Mouse (Mus musculus): ENCODE measurements at regions not wholly inside any gene's neighbourhood (a gene's known extent, or its start where the extent isn't known, plus 50 kb on each side); places are given as distances from the start of the nearest gene placed in this dataset.
"Not testable (repeated sequence)": the region's sequence is repeated elsewhere in the genome, so short reads cannot be mapped to it uniquely, and the experiment has no call there.

DNA sequence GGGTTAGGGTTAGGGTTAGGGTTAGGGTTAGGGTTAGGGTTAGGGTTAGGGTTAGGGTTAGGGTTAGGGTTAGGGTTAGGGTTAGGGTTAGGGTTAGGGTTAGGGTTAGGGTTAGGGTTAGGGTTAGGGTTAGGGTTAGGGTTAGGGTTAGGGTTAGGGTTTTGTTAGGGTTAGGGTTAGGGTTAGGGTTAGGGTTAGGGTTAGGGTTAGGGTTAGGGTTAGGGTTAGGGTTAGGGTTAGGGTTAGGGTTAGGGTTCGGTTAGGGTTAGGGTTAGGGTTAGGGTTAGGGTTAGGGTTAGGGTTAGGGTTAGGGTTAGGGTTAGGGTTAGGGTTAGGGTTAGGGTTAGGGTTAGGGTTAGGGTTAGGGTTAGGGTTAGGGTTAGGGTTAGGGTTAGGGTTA, 124.7 kb upstream of the Fgf14 start:
- CTCF ChIA-PET, POLR2A ChIA-PET: not testable (repeated sequence)

DNA sequence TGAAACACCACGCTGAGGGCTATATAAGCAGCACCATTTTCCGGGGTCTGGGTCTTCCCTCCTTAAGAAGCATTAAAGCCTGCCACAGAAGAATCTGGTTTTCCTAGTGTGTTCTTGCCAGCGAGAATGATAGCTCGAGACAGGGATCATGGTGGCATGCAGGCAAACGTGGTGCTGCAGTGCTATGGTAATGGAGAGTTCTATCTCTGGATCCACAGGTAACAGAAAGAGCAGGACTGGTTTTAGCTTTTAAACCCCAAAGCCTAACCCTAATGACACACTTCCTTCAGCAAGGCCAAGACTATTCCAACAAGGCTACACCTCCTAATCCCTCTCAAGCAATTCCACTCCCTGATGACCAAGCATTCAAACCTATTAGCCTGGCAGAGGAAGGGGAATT, 123.5 kb upstream of the Fgf14 start:
- ChIA-PET POLR2A (no interaction called here), CTCF (no interaction called here)

DNA sequence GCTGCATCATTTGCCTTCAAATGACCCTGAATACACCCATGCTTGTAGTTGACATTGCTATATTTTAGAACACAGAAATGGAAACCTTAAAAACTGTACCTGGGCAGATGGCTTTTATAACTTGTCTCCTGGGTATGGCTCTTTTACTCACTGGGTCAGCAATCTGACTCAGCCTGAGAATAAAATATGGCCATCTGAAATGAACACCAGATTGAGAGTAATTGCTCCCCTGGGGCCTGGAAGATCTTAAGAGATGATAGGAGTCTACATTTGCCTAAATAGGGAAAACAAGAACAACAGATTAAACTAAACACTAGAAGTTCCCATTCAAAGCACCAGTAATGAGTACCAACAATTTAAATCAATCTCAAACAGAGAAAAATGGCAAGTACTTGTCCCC, 98.5 kb upstream of the Fgf14 start:
- POLR2A ChIA-PET: no interaction called here
- CTCF ChIA-PET: no interaction called here

DNA sequence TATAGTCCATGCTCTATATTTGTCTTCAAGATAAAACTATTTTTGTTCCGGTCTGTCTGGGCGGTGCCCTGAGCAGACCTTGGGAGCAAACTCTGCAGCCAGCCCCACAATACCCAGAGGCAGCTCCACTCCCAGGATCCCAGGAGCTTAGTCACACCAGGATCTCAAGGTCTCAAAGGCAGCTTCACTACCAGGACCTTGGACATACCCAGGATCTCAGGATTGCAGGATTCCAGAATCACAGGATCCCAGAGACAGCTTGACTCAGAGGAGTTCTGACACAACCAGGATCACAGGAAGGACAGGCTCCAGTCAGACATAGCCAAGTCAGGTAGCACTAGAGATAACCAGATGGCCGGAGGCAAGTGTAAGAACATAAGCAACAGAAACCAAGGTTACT, 91.1 kb upstream of the Fgf14 start:
- ChIA-PET CTCF (no interaction called here), POLR2A (no interaction called here)

DNA sequence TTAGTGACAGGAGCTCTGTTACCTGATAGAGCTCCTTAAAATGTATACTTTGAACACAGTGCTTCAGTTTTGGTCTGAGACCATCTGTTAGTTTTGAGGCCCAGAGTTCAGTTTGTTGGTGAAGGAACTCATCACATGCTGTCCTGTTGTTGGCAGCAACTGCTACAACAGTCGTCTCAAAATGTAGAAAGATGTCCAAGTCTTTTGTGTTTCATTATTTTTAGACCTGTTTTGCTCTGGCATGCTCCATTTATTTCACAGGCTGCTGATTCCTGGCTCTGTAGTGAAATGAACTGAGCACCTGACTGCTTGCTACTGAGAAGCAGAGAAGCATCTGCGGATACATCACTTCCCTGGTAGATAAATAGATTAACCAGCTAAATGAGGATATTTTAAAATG, 90.3 kb upstream of the Fgf14 start:
- ChIA-PET POLR2A (interaction anchor here in 1 of 4 experiments (0.6 kb wide), 1 partner anchor 897 kb away, joined by 3 read pairs; no protein-coding TSS in a partner anchor), CTCF (no interaction called here)

DNA sequence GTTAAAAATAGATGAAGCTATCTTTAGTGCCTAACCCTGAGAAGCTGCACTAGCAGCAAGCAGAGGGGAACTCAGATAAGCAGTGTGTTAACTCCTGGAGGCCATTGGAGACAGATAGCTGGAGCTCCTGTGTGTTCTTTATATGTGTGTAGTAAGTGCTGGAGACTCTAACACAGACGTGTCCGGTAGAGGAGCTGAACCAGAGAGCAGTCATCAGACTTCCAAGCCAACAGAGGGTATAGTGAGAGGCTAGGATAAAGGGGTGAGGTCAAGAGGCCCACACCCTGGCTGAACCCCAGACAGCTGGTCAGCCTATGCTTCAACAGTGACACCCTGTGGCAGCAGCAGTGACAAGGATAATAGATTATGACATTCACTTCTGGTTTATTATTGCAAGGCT, 65.6 kb upstream of the Fgf14 start:
- CTCF ChIA-PET: interaction anchor here in 1 of 4 experiments (0.6 to 1.3 kb wide), 2 partner anchors 67 to 331 kb away, joined by 3 to 4 read pairs; no protein-coding TSS in a partner anchor
- POLR2A ChIA-PET: interaction anchor here in 1 of 4 experiments (0.6 kb wide), 1 partner anchor 27 kb away, joined by 4 read pairs; no protein-coding TSS in a partner anchor

All from embryonic stem cell, embryonic (primary cell).